Mouse (Mus musculus) stomach, postnatal 0 days (tissue): ENCODE data around the gene Zfp316. TPM values are rescaled to one million over a fixed set of nuclear protein-coding genes. Genes with fewer than 3 reads are reported as not detected.

Experiments used
- ATAC-seq: fragments of 200-750 bp; cut with Nextera tagmentation; 2 replicates; pipeline ENCODE4 v1.8.0; 2017; ENCODE audit not compliant: low FRiP score, low TSS enrichment
- DNase-seq: peaks from one replicate; pipeline ENCODE4 v3.0.0-alpha.2; 2016; ENCODE audit warnings: low spot score
- H3K27ac ChIP-seq: fragments of 300-500 bp; sonication (generic); replicated peaks from 2 replicates; pipeline ENCODE4 v1.5.1; 2014; ENCODE audit warnings: mild to moderate bottlenecking, control low read depth
- H3K27me3 ChIP-seq: fragments of 300-500 bp; sonication (generic); 2 replicates; pipeline ENCODE4 v1.6.1; 2014; ENCODE audit warnings: low read length; ENCODE audit not compliant: control insufficient read depth, insufficient read depth
- H3K36me3 ChIP-seq: fragments of 300-500 bp; sonication (generic); 2 replicates; pipeline ENCODE4 v1.6.1; 2014; ENCODE audit warnings: low read length, mixed read lengths; ENCODE audit not compliant: control insufficient read depth, insufficient read depth
- H3K4me1 ChIP-seq: fragments of 300-500 bp; sonication (generic); replicated peaks from 2 replicates; pipeline ENCODE4 v1.6.1; 2014; ENCODE audit warnings: antibody characterized with exemption; ENCODE audit not compliant: control insufficient read depth, insufficient read depth
- H3K4me2 ChIP-seq: fragments of 300-500 bp; sonication (generic); replicated peaks from 2 replicates; pipeline ENCODE4 v1.6.1; 2014; ENCODE audit warnings: low read depth, mild to moderate bottlenecking, control low read depth, moderate library complexity
- H3K4me3 ChIP-seq: fragments of 300-500 bp; sonication (generic); 2 replicates; pipeline ENCODE4 v1.5.1; 2014; ENCODE audit warnings: low read depth, low read length, control low read depth
- H3K9ac ChIP-seq: fragments of 300-500 bp; sonication (generic); 2 replicates; pipeline ENCODE4 v1.6.1; 2014; ENCODE audit warnings: mild to moderate bottlenecking, low read length, control low read depth, mixed read lengths
- H3K9me3 ChIP-seq: fragments of 300-500 bp; sonication (generic); 2 replicates; pipeline ENCODE4 v1.6.1; 2016; ENCODE audit warnings: low read length; ENCODE audit not compliant: control insufficient read depth
- CTCF ChIP-seq: IDR thresholded peaks from 2 replicates; pipeline ENCODE4 v1.5.1; 2016; ENCODE audit warnings: antibody characterized with exemption, low read depth, mild to moderate bottlenecking, moderate library complexity
- EP300 ChIP-seq: optimal IDR thresholded peaks from 2 replicates; pipeline ENCODE3; 2016; ENCODE audit warnings: antibody characterized with exemption
- WGBS: fragments of 180-500 bp; shearing (Covaris S2); extraction: QIAGEN DNeasy Blood & Tissue Kit; methylation state at CpG from one replicate; pipeline ENCODE4 v1.1.7; 2014; 5-methylcytosine and 5-hydroxymethylcytosine counted together
- polyA plus RNA-seq: library from polyadenylated mRNA; unstranded; fragments of >200 nt; fragmentation: Nextera tagmentation; extraction: Ambion mirVana; gene quantifications from 2 replicates; pipeline ENCODE4 v1.2.1, GENCODE M21; 2015

Gene Zfp316
- polyA plus RNA-seq, 1 experiment from 2014 or later = 1.4 TPM

DNA sequence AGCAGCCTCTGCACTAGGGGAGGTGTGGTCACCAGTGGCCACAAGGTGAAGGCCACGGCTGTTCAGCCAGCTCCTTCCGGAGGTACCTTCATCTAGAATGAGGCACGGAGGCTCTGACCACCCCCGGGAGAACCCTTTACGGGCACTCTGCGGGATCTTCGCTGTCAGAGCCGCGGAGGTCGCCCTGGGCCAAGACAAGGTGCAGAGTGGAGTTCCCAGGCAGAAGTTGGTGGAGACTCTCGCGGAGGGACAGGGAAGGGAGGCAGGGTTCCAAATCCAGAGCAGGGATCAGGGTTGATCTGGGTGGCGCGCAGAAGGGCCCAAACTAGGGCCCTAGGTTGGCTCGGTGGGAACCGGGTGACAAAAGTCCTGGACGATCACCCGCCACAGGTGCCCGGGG, 23.1 kb upstream of the Zfp316 start:
- peak overlapping the region; percentile 47 for H3K4me3 ChIP-seq
- 4% methylated on average over 13 of the region's 19 CpGs for WGBS
- TF ChIP-seq CTCF = no peak
- TF ChIP-seq EP300 = no peak
- peak overlapping the region; percentile 59 for H3K9ac ChIP-seq
- DNase-seq = no peak
- peak overlapping the region; percentile 75 for H3K4me2 ChIP-seq
- peaks cover 12% of the 10 kb centered on the region; the same call in 1 of the 2 replicates for H3K27me3 ChIP-seq
- H3K27ac ChIP-seq = no peak overlapping the region
- H3K4me1 ChIP-seq = 0 out of 2 replicates have a peak, but pooled peaks cover 5% of the 10 kb centered on the region
- H3K9me3 ChIP-seq = no peaks in the 10 kb centered on the region
- no peak for ATAC-seq
- H3K36me3 ChIP-seq = no peaks in the 10 kb centered on the region

DNA sequence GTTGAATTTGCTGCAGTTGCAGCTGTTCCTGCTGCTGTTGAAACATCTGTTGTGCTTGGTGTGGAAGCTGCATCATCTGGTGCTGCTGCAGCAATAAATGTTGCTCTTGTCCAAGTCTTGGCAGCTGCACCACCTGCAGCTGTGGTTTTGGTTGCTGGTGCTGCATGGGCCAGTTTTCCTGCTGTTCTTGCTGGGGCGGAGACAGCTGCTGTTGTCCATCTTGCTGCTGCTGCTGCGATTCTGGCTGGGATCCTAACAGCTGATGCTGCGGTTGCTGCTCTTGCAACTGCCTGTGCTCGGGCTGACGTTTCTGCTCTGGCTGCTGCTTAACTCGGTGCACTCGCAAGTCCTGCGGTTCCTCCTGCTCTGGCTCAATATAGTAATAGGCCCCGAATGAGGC, 19.5 kb upstream of the Zfp316 start:
- 0 out of 2 replicates have a peak, but pooled peaks cover 5% of the 10 kb centered on the region for H3K4me1 ChIP-seq
- DNase-seq = no peak
- no peak overlapping the region for H3K4me3 ChIP-seq
- no peak overlapping the region for H3K27ac ChIP-seq
- WGBS = 72% methylated on average over 9 of the region's 9 CpGs
- H3K9ac ChIP-seq = no peak overlapping the region
- peaks cover 12% of the 10 kb centered on the region; the same call in 1 of the 2 replicates for H3K27me3 ChIP-seq
- H3K9me3 ChIP-seq = no peaks in the 10 kb centered on the region
- ATAC-seq = no peak
- H3K36me3 ChIP-seq = no peaks in the 10 kb centered on the region
- TF ChIP-seq CTCF = no peak
- no peak for TF ChIP-seq EP300
- H3K4me2 ChIP-seq = no peak overlapping the region

DNA sequence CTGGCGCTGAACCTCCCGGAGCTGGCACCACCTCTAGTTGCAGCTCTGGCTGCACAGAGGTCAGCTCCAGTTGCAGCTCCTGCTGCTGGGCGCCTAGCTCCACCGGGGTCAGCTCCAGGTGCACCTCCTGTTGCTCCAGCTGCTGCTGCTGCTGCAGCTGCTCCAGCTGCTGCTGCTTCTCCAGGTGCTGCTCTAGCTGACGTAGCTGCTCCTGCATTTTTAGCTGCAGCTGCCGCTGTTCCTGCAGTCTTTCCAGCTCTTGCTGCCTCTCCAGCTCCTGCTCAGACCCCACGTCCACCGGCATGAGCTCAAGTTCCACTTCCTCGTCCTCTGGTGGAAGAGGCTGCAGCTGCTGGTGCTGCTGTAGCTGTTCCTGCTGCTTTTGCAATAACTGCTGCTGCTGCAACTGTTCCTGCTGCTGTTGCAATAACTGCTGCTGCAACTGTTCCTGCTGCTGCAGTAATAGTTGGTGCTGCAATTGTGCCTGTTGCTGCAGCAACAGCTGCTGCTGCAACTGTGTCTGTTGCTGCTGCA, 18.6 kb upstream of the Zfp316 start:
- 24% methylated on average over 9 of the region's 9 CpGs for WGBS
- no peak for TF ChIP-seq CTCF
- TF ChIP-seq EP300 = no peak
- 0 out of 2 replicates have a peak, but pooled peaks cover under 1% of the 10 kb centered on the region for H3K4me1 ChIP-seq
- peak overlapping the region; percentile 22; the same call in 1 of the 2 replicates for H3K4me3 ChIP-seq
- no peaks in the 10 kb centered on the region for H3K9me3 ChIP-seq
- no peak overlapping the region for H3K9ac ChIP-seq
- peak overlapping the region; percentile 44 for H3K4me2 ChIP-seq
- H3K36me3 ChIP-seq = no peaks in the 10 kb centered on the region
- no peak for DNase-seq
- H3K27me3 ChIP-seq = peaks cover 11% of the 10 kb centered on the region; the same call in 1 of the 2 replicates
- H3K27ac ChIP-seq = no peak overlapping the region
- ATAC-seq = no peak

DNA sequence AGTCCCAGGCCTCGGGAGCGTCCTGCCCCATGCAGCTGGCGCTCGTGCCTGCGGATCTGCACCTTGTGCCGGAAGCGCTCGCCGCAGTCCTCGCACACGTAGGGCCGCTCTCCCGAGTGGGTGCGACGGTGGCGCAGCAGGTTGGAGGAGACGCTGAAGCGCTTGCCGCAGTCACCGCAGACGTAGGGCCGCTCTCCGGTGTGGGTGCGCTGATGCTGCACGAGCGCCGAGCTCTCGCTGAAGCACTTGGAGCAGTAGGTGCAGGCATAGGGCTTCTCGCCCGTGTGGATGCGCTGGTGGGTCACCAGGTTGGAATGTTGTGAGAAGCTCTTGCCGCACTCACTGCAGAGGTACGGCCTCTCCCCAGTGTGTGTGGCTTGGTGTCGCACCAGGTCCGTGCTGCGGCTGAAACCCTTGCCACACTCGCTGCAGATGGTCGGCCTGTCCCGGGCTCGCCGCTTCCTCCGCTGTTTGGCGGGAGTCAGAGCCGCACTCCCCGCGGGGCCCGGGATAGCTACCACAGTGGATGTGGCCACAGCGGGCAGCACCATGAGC, 18.0 kb upstream of the Zfp316 start:
- Histone ChIP-seq H3K9me3 (no peaks in the 10 kb centered on the region), H3K27ac (no peak overlapping the region), H3K9ac (no peak overlapping the region), H3K4me1 (no peaks in the 10 kb centered on the region), H3K27me3 (peaks cover 9% of the 10 kb centered on the region; the same call in 1 of the 2 replicates), H3K36me3 (no peaks in the 10 kb centered on the region), H3K4me3 (peak overlapping the region; percentile 22; the same call in 1 of the 2 replicates), H3K4me2 (peak overlapping the region; percentile 44)
- peak; percentile 39 for DNase-seq
- TF ChIP-seq EP300 (no peak), CTCF (no peak)
- 8% methylated on average over 48 of the region's 48 CpGs for WGBS
- ATAC-seq = peak; percentile 39

DNA sequence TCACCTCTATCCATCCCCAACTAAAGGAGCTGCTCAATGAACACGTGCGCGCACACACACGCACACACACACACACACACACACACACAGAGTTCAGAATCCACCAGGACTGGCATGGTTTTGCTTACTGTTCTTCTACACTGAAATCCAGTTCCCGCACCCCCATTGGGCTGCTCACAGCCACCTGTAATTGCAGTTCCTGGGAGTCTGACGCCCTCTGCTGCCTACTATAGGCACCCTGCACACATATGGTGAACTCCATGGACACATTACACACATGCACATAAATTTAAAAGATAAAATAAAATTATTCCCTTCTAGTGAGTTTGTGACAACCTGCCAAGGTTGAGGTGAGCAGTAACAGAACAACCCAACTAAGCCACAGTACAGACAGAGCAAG, 14.9 kb upstream of the Zfp316 start:
- no peaks in the 10 kb centered on the region for H3K9me3 ChIP-seq
- H3K4me3 ChIP-seq = no peak overlapping the region
- H3K27me3 ChIP-seq = peaks cover 7% of the 10 kb centered on the region; the same call in 1 of the 2 replicates
- WGBS = 37% methylated on average over 6 of the region's 6 CpGs
- H3K9ac ChIP-seq = no peak overlapping the region
- DNase-seq = no peak
- no peak overlapping the region for H3K27ac ChIP-seq
- H3K36me3 ChIP-seq = no peaks in the 10 kb centered on the region
- no peaks in the 10 kb centered on the region for H3K4me1 ChIP-seq
- no peak for ATAC-seq
- no peak for TF ChIP-seq EP300
- peak; percentile 58 for TF ChIP-seq CTCF
- H3K4me2 ChIP-seq = no peak overlapping the region

DNA sequence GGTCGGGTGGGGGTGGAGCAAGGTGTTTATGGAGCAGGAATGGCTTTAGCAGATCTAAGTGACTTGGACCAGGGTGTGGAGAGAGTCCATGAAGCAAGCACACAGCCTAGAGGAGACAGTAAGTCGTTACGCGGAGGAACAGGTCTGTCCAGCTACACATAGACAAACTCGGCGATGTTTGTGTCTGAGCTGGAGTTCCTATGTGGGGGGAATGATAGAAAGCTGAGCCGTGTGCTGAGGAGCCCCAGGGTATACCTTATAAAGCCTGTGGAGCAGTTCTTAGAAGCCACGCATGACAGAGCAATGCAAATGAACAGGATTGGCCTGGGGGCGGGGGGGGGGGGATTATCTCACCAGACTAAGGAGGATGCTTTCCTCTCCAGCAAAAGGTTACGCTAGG, 9.4 kb upstream of the Zfp316 start:
- no peaks in the 10 kb centered on the region for H3K27me3 ChIP-seq
- DNase-seq (no peak), ATAC-seq (no peak)
- H3K9me3 ChIP-seq = no peaks in the 10 kb centered on the region
- H3K36me3 ChIP-seq = no peaks in the 10 kb centered on the region
- H3K9ac ChIP-seq = no peak overlapping the region
- H3K4me3 ChIP-seq = no peak overlapping the region
- no peak overlapping the region for H3K4me2 ChIP-seq
- H3K27ac ChIP-seq = no peak overlapping the region
- TF ChIP-seq CTCF (no peak), EP300 (no peak)
- H3K4me1 ChIP-seq = no peaks in the 10 kb centered on the region
- 40% methylated on average over 9 of the region's 10 CpGs for WGBS
